Mouse (Mus musculus): ENCODE data around the gene Olfr311. TPM values are rescaled to one million over a fixed set of nuclear protein-coding genes. Genes with fewer than 3 reads are reported as not detected.
"Not testable (repeated sequence)": the region's sequence is repeated elsewhere in the genome, so short reads cannot be mapped to it uniquely, and the experiment has no call there.

The Olfr311 gene
- polyA plus RNA-seq, 1 experiment from 2014 or later: not detected

- H3K9me3 ChIP-seq (replicated peaks): no peaks in the 10 kb centered on the region
- 54% methylated on average over 1 of the region's 1 CpGs for WGBS (ENCODE audit: insufficient replicate concordance)
- H3K4me1 ChIP-seq (replicated peaks): no peaks in the 10 kb centered on the region
- no peak overlapping the region for H3K4me3 ChIP-seq (replicated peaks)
- H3K27me3 ChIP-seq: no peaks in the 10 kb centered on the region
- no peak overlapping the region for H3K27ac ChIP-seq (replicated peaks)
- ATAC-seq (ENCODE audit: insufficient read depth): no peak
- H3K9ac ChIP-seq: no peak overlapping the region
- no peaks in the 10 kb centered on the region for H3K36me3 ChIP-seq (replicated peaks)
- H3K4me2 ChIP-seq: no peak overlapping the region
These were observed 23.4 kb upstream of the Olfr311 start for GRCm38 (mm10) chr11:58815676-58816075.

- not testable (repeated sequence) for H3K27me3 ChIP-seq; ATAC-seq (ENCODE audit: insufficient read depth)
These were observed 10.1 kb upstream of the Olfr311 start, which contains the start of gene Olfr312 for GRCm38 (mm10) chr11:58828937-58829336. Gene Olfr312 (plus strand): TSS chr11:58829237.

GRCm38 (mm10) chr11:58829764-58830163 is 9.3 kb upstream of the Olfr311 start:
- Histone ChIP-seq H3K27me3 (no peaks in the 10 kb centered on the region), H3K27ac (replicated peaks) (no peak overlapping the region), H3K4me3 (replicated peaks) (no peak overlapping the region), H3K4me2 (no peak overlapping the region), H3K4me1 (replicated peaks) (no peaks in the 10 kb centered on the region), H3K9me3 (replicated peaks) (no peaks in the 10 kb centered on the region), H3K9ac (no peak overlapping the region), H3K36me3 (replicated peaks) (no peaks in the 10 kb centered on the region)
- no peak for ATAC-seq (ENCODE audit: insufficient read depth)
- 37% methylated on average over 3 of the region's 3 CpGs for WGBS (ENCODE audit: insufficient replicate concordance)

More at GRCm38 (mm10) chr11:58828937-58829336, 10.1 kb upstream of the Olfr311 start, which contains the start of gene Olfr312:
- not testable (repeated sequence) for H3K36me3 ChIP-seq (replicated peaks); H3K4me3 ChIP-seq (replicated peaks); H3K4me1 ChIP-seq (replicated peaks); H3K4me2 ChIP-seq; H3K27ac ChIP-seq (replicated peaks); H3K9ac ChIP-seq; H3K9me3 ChIP-seq (replicated peaks)

GRCm38 (mm10) chr11:58832541-58832940 is 6.5 kb upstream of the Olfr311 start:
- H3K36me3 ChIP-seq (replicated peaks); H3K4me2 ChIP-seq; ATAC-seq (ENCODE audit: insufficient read depth); H3K27ac ChIP-seq (replicated peaks); H3K4me1 ChIP-seq (replicated peaks); H3K9ac ChIP-seq; H3K4me3 ChIP-seq (replicated peaks); H3K27me3 ChIP-seq; H3K9me3 ChIP-seq (replicated peaks): not testable (repeated sequence)
- WGBS (ENCODE audit: insufficient replicate concordance): 61% methylated on average over 3 of the region's 3 CpGs

- Histone ChIP-seq H3K36me3 (replicated peaks) (peaks cover 12% of the 10 kb centered on the region), H3K27me3 (no peaks in the 10 kb centered on the region), H3K27ac (replicated peaks) (peak within 1 kb of the TSS; percentile 83), H3K4me1 (replicated peaks) (peaks cover 14% of the 10 kb centered on the region), H3K9ac (peak within 1 kb of the TSS; percentile 88), H3K4me3 (replicated peaks) (peak within 1 kb of the TSS; percentile 87), H3K4me2 (peak within 1 kb of the TSS; percentile 86), H3K9me3 (replicated peaks) (no peaks in the 10 kb centered on the region)
- ATAC-seq (ENCODE audit: insufficient read depth): peak; percentile 100
- WGBS (ENCODE audit: insufficient replicate concordance): under 1% methylated on average over 24 of the region's 24 CpGs
These were observed 7.9 kb downstream of the Olfr311 start, which contains the start of gene Gm12258 for GRCm38 (mm10) chr11:58846919-58847461. Gene Gm12258 (plus strand): TSS chr11:58847158.

- H3K9me3 ChIP-seq (replicated peaks): no peaks in the 10 kb centered on the region
- peaks cover 14% of the 10 kb centered on the region for H3K4me1 ChIP-seq (replicated peaks)
- H3K36me3 ChIP-seq (replicated peaks): peaks cover 15% of the 10 kb centered on the region
- peak overlapping the region; percentile 83 for H3K27ac ChIP-seq (replicated peaks)
- 0 out of 2 replicates have a peak, but pooled peaks have one; percentile 5 for ATAC-seq (ENCODE audit: insufficient read depth)
- peak overlapping the region; percentile 87 for H3K4me3 ChIP-seq (replicated peaks)
- 17% methylated on average over 9 of the region's 9 CpGs for WGBS (ENCODE audit: insufficient replicate concordance)
- H3K9ac ChIP-seq: peak overlapping the region; percentile 88
- H3K4me2 ChIP-seq: peak overlapping the region; percentile 86
- no peaks in the 10 kb centered on the region for H3K27me3 ChIP-seq
These were observed 8.6 kb downstream of the Olfr311 start for GRCm38 (mm10) chr11:58847636-58848035.

- WGBS (ENCODE audit: insufficient replicate concordance): 66% methylated on average over 2 of the region's 2 CpGs
- H3K4me3 ChIP-seq (replicated peaks): no peak overlapping the region
- no peak overlapping the region for H3K27ac ChIP-seq (replicated peaks)
- H3K4me2 ChIP-seq: no peak overlapping the region
- peaks cover 14% of the 10 kb centered on the region for H3K4me1 ChIP-seq (replicated peaks)
- no peak for ATAC-seq (ENCODE audit: insufficient read depth)
- H3K36me3 ChIP-seq (replicated peaks): peaks cover 18% of the 10 kb centered on the region
- no peaks in the 10 kb centered on the region for H3K27me3 ChIP-seq
- H3K9ac ChIP-seq: no peak overlapping the region
- H3K9me3 ChIP-seq (replicated peaks): no peaks in the 10 kb centered on the region
These were observed 10.7 kb downstream of the Olfr311 start for GRCm38 (mm10) chr11:58849731-58850130.

- peaks cover 10% of the 10 kb centered on the region; the same call in 1 of the 2 replicates for H3K9me3 ChIP-seq (replicated peaks)
- H3K9ac ChIP-seq: no peak overlapping the region
- no peaks in the 10 kb centered on the region for H3K4me1 ChIP-seq (replicated peaks)
- ATAC-seq (ENCODE audit: insufficient read depth): no peak
- H3K36me3 ChIP-seq (replicated peaks): peaks cover 51% of the 10 kb centered on the region
- H3K27me3 ChIP-seq: no peaks in the 10 kb centered on the region; the same call in 1 of the 2 replicates
- no peak overlapping the region for H3K4me2 ChIP-seq
- H3K27ac ChIP-seq (replicated peaks): no peak overlapping the region
- 74% methylated on average over 8 of the region's 8 CpGs for WGBS (ENCODE audit: insufficient replicate concordance)
- H3K4me3 ChIP-seq (replicated peaks): no peak overlapping the region
These were observed 21.7 kb downstream of the Olfr311 start for GRCm38 (mm10) chr11:58860744-58861143.

- peak; percentile 91 for ATAC-seq (ENCODE audit: insufficient read depth)
- WGBS (ENCODE audit: insufficient replicate concordance): 3% methylated on average over 37 of the region's 37 CpGs
- Histone ChIP-seq H3K9me3 (replicated peaks) (no peaks in the 10 kb centered on the region), H3K27ac (replicated peaks) (peak within 1 kb of the TSS; percentile 82), H3K4me1 (replicated peaks) (peaks cover 23% of the 10 kb centered on the region), H3K9ac (peak within 1 kb of the TSS; percentile 73), H3K4me2 (peak within 1 kb of the TSS; percentile 82), H3K36me3 (replicated peaks) (peaks cover 19% of the 10 kb centered on the region), H3K27me3 (no peaks in the 10 kb centered on the region; the same call in 1 of the 2 replicates), H3K4me3 (replicated peaks) (peak within 1 kb of the TSS; percentile 80)
These were observed 28.2 kb downstream of the Olfr311 start, which contains the start of gene 2810021J22Rik for GRCm38 (mm10) chr11:58867039-58867953. Gene 2810021J22Rik (plus strand): TSS chr11:58867216.

- 64% methylated on average over 6 of the region's 6 CpGs for WGBS (ENCODE audit: insufficient replicate concordance)
These were observed 28.9 kb downstream of the Olfr311 start for GRCm38 (mm10) chr11:58867954-58868330.

GRCm38 (mm10) chr11:58870961-58871360 is 31.9 kb downstream of the Olfr311 start:
- H3K27ac ChIP-seq (replicated peaks): no peak overlapping the region
- no peak for ATAC-seq (ENCODE audit: insufficient read depth)
- H3K4me1 ChIP-seq (replicated peaks): peaks cover 23% of the 10 kb centered on the region
- no peak overlapping the region for H3K4me3 ChIP-seq (replicated peaks)
- no peak overlapping the region for H3K9ac ChIP-seq
- H3K27me3 ChIP-seq: no peaks in the 10 kb centered on the region
- no peak overlapping the region for H3K4me2 ChIP-seq
- H3K9me3 ChIP-seq (replicated peaks): no peaks in the 10 kb centered on the region
- WGBS (ENCODE audit: insufficient replicate concordance): 83% methylated on average over 4 of the region's 4 CpGs
- peaks cover 24% of the 10 kb centered on the region for H3K36me3 ChIP-seq (replicated peaks)

More at GRCm38 (mm10) chr11:58867954-58868330, 28.9 kb downstream of the Olfr311 start:
- ATAC-seq (ENCODE audit: insufficient read depth): no peak
- no peak overlapping the region; the same call in 1 of the 2 replicates for H3K27ac ChIP-seq (replicated peaks)
- H3K36me3 ChIP-seq (replicated peaks): peaks cover 19% of the 10 kb centered on the region
- no peaks in the 10 kb centered on the region; the same call in 1 of the 2 replicates for H3K27me3 ChIP-seq
- peaks cover 23% of the 10 kb centered on the region for H3K4me1 ChIP-seq (replicated peaks)
- peak overlapping the region; percentile 80 for H3K4me3 ChIP-seq (replicated peaks)
- H3K9me3 ChIP-seq (replicated peaks): no peaks in the 10 kb centered on the region
- peak overlapping the region; percentile 82 for H3K4me2 ChIP-seq
- peak overlapping the region; percentile 73 for H3K9ac ChIP-seq
